Mouse (Mus musculus) C2C12 (cell line): Measurements from ENCODE around the gene Lsm14a. TPM values are rescaled to one million over a fixed set of nuclear protein-coding genes. Genes with fewer than 3 reads are reported as not detected.

Source experiments
- H3K27me3 ChIP-seq: one replicate; pipeline ENCODE4 v1.6.1; 2011; ENCODE audit not compliant: control insufficient read depth, insufficient read depth, insufficient read length
- H3K36me3 ChIP-seq: one replicate; pipeline ENCODE4 v1.6.1; 2011; ENCODE audit not compliant: control insufficient read depth, insufficient read depth
- H3K4me3 ChIP-seq: one replicate; pipeline ENCODE4 v1.5.1; 2011; ENCODE audit warnings: mild to moderate bottlenecking, control low read depth; ENCODE audit not compliant: poor library complexity, insufficient read depth, severe bottlenecking
- H3K79me2 ChIP-seq: one replicate; pipeline ENCODE4 v1.6.1; 2011; ENCODE audit not compliant: control insufficient read depth, insufficient read depth
- H3K79me3 ChIP-seq: one replicate; pipeline ENCODE4 v1.6.1; 2011; ENCODE audit warnings: low read depth, control low read depth
- H3ac ChIP-seq: one replicate; pipeline ENCODE3; 2011; ENCODE audit warnings: low read depth; ENCODE audit not compliant: control insufficient read depth, insufficient read length
- CEBPB ChIP-seq: IDR thresholded peaks from one replicate; pipeline ENCODE4 v1.6.1; 2011; ENCODE audit warnings: low read depth, mild to moderate bottlenecking, control low read depth, moderate library complexity
- CTCF ChIP-seq: IDR thresholded peaks from one replicate; pipeline ENCODE4 v1.5.1; 2011; ENCODE audit not compliant: control insufficient read depth, insufficient read depth, insufficient read length
- FOSL1 ChIP-seq: IDR thresholded peaks from one replicate; pipeline ENCODE4 v1.8.0; 2011; ENCODE audit warnings: mild to moderate bottlenecking, low read length; ENCODE audit not compliant: poor library complexity, insufficient read depth, severe bottlenecking
- MAX ChIP-seq: IDR thresholded peaks from one replicate; pipeline ENCODE4 v1.6.1; 2011; ENCODE audit warnings: mild to moderate bottlenecking, control low read depth
- MYOD1 ChIP-seq: IDR thresholded peaks from one replicate; pipeline ENCODE4 v1.6.1; 2011; ENCODE audit warnings: low read depth; ENCODE audit not compliant: control insufficient read depth, insufficient read length
- MYOG ChIP-seq: IDR thresholded peaks from one replicate; pipeline ENCODE4 v1.6.1; 2011; ENCODE audit not compliant: control insufficient read depth, insufficient read length; ENCODE audit errors: extremely low read depth
- USF1 ChIP-seq: IDR thresholded peaks from one replicate; pipeline ENCODE4 v1.6.1; 2011; ENCODE audit warnings: low read depth, mild to moderate bottlenecking, control low read depth, moderate library complexity
- polyA plus RNA-seq: library from polyadenylated mRNA; unstranded; fragments of >200 nt; fragmentation: generic; extraction: Trizol; gene quantifications from one replicate; pipeline ENCODE4 v1.2.1, GENCODE M21; 2012; ENCODE audit warnings: missing spikeins

Gene Lsm14a
- polyA plus RNA-seq, 1 experiment, result 41.9 TPM

DNA sequence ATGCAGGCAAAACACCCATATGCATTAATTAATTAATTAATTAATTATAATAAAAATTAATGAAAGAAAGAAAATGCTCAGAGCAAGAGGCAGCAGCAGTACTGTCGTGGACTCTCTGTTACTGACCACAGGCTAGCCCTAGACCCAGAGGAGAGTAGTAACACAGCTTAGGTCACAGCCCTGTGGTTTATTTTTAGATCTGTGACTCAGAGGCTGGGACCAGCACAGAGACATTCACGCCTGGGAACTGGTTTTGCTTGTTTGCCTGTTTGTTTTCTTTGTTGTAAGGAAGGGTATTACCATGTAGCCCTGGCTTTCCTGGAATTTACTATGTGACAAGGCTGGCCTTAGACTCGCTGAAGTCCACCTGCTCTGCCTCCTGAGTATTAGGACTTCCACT is 65.6 kb downstream of the Lsm14a start:
- Histone ChIP-seq H3ac (no peak overlapping the region), H3K79me2 (no peaks in the 10 kb centered on the region)
- TF ChIP-seq MYOG, result no peak

DNA sequence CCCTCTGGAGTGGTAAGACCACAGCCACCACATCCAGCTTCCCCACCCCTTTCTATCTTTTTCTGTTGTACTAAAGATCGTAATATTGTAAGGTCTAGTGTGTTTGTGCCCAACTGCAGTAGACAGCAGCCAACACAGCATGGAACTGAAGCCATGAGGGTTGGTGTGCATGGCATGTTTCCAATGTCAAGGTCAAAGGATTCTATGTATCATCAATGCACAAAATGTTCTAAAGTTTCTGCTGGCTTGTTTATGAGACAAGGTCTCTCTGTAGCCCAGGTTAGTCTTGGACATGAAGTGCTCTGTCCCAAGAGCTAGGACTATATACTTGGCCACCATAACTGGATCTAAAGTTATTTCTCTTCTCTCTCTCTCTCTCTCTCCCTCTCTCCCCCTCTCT is 68.3 kb downstream of the Lsm14a start:
- Histone ChIP-seq H3ac (no peak overlapping the region), H3K36me3 (no peaks in the 10 kb centered on the region), H3K79me3 (no peaks in the 10 kb centered on the region), H3K79me2 (no peaks in the 10 kb centered on the region), H3K4me3 (no peak overlapping the region), H3K27me3 (no peaks in the 10 kb centered on the region)
- TF ChIP-seq CEBPB (no peak), MAX (no peak), USF1 (no peak), MYOD1 (no peak)

More for the DNA sequence above, 65.6 kb downstream of the Lsm14a start:
- Histone ChIP-seq H3K27me3 (no peaks in the 10 kb centered on the region), H3K4me3 (no peak overlapping the region), H3K79me3 (no peaks in the 10 kb centered on the region), H3K36me3 (no peaks in the 10 kb centered on the region)

- no peak overlapping the region for H3ac ChIP-seq
- TF ChIP-seq FOSL1, result no peak
- no peaks in the 10 kb centered on the region for H3K79me2 ChIP-seq
- H3K36me3 ChIP-seq, result no peaks in the 10 kb centered on the region
- H3K79me3 ChIP-seq, result no peaks in the 10 kb centered on the region
- no peaks in the 10 kb centered on the region for H3K27me3 ChIP-seq
- H3K4me3 ChIP-seq, result no peak overlapping the region
Observed at GRCm38 (mm10) chr7:34324005-34324404, 69.1 kb downstream of the Lsm14a start.

DNA sequence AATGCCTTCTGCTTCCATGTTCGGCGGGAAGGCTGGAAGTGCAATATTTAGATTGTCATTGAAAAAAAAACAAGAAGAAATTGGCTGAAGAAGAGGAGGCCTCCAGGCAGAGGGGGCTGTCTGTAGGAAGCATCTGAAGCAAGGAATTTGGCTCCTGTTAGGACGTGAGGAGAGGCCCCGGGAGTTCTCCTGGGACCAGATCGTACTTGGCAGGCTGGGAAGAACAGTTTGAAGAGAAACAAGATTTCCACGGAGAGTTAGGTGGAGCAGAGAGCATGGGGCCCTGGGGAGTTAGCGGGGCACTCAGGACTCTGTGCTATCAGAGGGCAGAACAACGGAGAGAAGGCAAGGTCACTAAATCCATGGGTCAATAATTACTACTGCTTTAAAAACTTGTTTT is 69.8 kb downstream of the Lsm14a start:
- Histone ChIP-seq H3K79me3 (no peaks in the 10 kb centered on the region), H3ac (no peak overlapping the region), H3K4me3 (no peak overlapping the region), H3K27me3 (no peaks in the 10 kb centered on the region), H3K79me2 (no peaks in the 10 kb centered on the region), H3K36me3 (no peaks in the 10 kb centered on the region)
- TF ChIP-seq FOSL1 (no peak), CTCF (no peak), USF1 (no peak), MYOG (no peak), MAX (no peak), MYOD1 (no peak), CEBPB (no peak)

GRCm38 (mm10) chr7:34321958-34322357 is 71.2 kb downstream of the Lsm14a start:
- H3K4me3 ChIP-seq, result no peak overlapping the region
- no peaks in the 10 kb centered on the region for H3K36me3 ChIP-seq
- peak; percentile 40 for TF ChIP-seq MYOD1
- peak; percentile 3 for TF ChIP-seq FOSL1
- TF ChIP-seq USF1, result peak; percentile 78
- no peak for TF ChIP-seq MAX
- no peaks in the 10 kb centered on the region for H3K79me2 ChIP-seq
- no peaks in the 10 kb centered on the region for H3K79me3 ChIP-seq
- H3K27me3 ChIP-seq, result no peaks in the 10 kb centered on the region
- H3ac ChIP-seq, result no peak overlapping the region

DNA sequence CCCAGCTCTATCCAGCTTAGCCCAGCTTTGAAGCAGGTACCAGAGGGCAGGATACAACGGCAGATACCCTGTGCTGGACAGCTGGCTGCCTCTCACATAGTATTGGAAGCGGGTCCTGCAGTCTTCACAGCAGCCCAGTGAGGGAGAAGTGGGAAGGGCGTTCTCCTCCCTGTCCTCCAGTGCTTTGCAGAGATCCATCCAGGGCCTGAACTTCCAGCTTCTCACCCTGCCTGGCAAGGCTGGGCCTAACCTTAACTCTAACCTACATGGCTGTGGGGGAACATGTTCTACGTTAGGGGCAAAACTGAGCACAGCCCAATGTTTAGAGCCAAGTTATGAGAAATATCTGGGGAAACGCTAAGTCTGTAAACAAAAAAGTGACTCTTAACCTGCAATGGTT is 72.0 kb downstream of the Lsm14a start:
- Histone ChIP-seq H3ac (no peak overlapping the region), H3K27me3 (no peaks in the 10 kb centered on the region), H3K79me2 (no peaks in the 10 kb centered on the region), H3K36me3 (no peaks in the 10 kb centered on the region), H3K79me3 (no peaks in the 10 kb centered on the region), H3K4me3 (no peak overlapping the region)
- TF ChIP-seq CEBPB, result no peak
- TF ChIP-seq MAX, result no peak
- TF ChIP-seq FOSL1, result no peak
- TF ChIP-seq MYOG, result no peak
- no peak for TF ChIP-seq CTCF
- no peak for TF ChIP-seq USF1
- TF ChIP-seq MYOD1, result no peak

DNA sequence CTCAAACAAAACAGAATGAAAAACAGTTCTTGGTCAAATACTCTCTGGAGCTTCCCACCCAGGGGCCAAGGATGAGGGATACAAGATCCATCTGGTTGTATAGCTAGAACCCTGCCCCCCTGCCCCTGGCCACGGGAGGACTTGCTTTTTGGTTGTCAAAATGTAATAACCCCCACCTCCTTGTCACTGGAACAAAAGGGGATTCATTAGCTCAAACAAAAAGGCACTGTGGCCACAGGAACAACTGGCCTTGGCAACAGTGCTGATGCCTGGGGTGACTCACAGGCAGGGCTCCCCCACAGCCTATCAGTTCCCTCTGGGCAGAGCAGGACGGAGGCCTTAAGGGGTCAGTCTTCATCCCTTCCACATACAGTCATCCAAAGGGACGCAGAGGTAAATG is 73.2 kb downstream of the Lsm14a start:
- no peak overlapping the region for H3K4me3 ChIP-seq
- no peaks in the 10 kb centered on the region for H3K79me2 ChIP-seq
- H3K79me3 ChIP-seq, result no peaks in the 10 kb centered on the region
- H3ac ChIP-seq, result no peak overlapping the region
- H3K27me3 ChIP-seq, result no peaks in the 10 kb centered on the region
- TF ChIP-seq CEBPB (no peak), MYOG (no peak), MYOD1 (peak; percentile 34), MAX (no peak), FOSL1 (peak; percentile 50), CTCF (no peak), USF1 (no peak)
- H3K36me3 ChIP-seq, result no peaks in the 10 kb centered on the region
